Mouse (Mus musculus) Muller cell, postnatal 12 days (primary cell): ENCODE measurements around the gene Vpreb1.

Experiments
- DNase-seq: peaks from one replicate; pipeline ENCODE4 v3.0.0-alpha.2; 2015; ENCODE audit errors: inconsistent ontology term

The Vpreb1 gene

GRCm38 (mm10) chr16:16855541-16855940 lies 15.1 kb downstream of the Vpreb1 start:
- DNase-seq: no peak

DNA sequence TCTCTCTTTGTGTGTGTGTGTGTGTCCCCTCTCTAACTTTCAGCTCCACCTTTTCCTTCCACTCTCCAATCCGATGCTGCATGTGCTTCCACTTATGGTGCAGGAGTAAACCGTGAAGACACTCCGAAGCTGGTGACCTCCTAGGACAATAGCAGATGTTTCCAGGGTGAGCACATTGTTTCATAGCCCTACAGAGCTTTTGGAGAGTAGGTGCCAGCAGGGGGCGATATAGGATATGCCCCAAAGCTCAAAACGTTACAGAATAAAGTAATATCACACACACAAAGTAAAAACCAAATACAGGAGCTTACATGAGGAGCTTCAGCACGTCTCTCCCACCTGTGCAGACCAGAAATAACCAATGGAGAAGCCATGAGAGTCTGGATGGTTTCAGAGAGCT lies 15.8 kb downstream of the Vpreb1 start:
- DNase-seq: peak; percentile 13

GRCm38 (mm10) chr16:16852411-16852810 lies 18.2 kb downstream of the Vpreb1 start:
- DNase-seq: no peak

- DNase-seq: no peak
These were observed 21.4 kb downstream of the Vpreb1 start for GRCm38 (mm10) chr16:16849196-16849595.

DNA sequence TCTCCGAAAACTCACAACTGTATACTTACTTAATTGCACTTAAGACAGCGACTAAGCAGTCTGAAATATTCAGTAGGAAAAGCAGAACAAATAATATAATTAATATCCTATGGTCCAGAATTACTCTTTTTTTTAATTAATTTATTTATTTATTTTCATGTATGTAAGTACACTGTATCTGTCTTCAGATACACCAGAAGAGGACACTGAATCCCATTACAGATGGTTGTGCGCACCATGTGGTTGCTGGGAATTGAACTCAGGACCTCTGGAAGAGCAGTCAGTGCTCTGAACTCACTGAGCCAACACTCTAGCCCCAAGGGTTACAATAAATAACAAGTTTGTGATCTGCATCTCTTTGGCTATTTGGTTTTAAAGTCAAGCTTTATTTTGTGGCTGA lies 41.0 kb downstream of the Vpreb1 start:
- DNase-seq: no peak

DNA sequence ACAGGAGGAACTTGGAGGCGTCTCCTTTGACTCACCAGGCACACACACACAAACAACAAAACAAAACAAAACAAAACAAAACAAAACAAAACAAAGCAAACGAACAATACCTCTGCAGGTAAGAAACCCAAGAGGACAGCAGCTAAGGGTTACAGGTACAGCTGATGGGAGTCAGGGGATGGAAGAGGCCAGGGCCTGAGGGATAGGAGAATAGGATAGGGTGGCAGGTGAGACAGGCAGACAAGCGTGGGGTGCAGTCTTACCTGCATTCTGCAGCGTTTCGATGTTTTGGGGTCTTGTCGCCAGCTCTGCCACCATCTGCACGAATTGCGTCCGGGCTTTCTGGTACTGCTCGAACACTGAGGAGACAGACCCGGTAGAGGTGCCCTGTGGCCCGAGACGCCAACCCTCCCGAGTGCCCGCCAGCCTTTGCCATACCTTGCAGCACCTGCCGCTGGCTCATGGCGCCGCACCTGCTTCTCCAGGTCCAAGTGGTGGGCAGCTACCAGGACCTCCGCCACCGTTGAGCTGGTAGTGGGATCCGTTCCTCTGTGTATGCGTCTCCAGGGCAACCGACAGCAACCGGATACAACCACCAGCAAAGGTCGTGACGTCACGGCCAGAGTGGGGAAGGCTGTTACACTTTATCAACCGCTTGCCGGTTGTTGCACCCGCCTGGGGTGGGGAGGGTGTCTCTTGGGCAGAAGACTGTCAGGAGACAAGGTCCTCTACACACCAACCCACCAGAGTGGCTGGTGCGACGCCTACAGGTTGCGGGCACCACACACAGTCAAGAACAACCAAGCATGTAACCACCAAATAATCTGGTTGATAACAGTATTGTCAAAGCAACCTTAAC lies 41.7 kb downstream of the Vpreb1 start, which contains the start of gene Spag6l:
Gene Spag6l (minus strand): TSS at position 700 of the 859 bp plus-strand sequence.
- DNase-seq: peak; percentile 51

GRCm38 (mm10) chr16:16826223-16826622 lies 44.4 kb downstream of the Vpreb1 start:
- no peak for DNase-seq

DNA sequence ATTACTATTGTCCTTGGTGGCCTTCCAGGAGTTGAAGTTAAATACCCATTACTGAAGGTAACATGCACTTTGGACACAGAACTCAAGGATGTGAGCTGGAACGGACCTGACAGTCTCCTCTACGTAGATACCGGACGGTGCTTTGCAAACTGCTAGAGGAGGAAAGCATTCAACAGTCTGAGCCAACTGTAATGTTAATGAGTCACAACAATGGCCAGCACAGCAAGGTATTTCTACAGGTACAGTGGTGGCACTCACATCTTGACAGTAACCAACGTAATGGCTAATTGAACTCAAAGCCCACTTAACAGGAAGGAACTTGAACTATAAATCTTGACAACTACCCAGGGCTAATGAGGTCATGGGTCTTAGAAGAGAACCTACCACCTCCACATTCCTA lies 45.2 kb downstream of the Vpreb1 start:
- DNase-seq: no peak
